Mouse (Mus musculus) kidney, adult 11 months (tissue): ENCODE data around the gene Ciao2b.

Source experiments
- DNase-seq: peaks from one replicate; pipeline ENCODE4 v3.0.0; 2022

The Ciao2b gene

DNA sequence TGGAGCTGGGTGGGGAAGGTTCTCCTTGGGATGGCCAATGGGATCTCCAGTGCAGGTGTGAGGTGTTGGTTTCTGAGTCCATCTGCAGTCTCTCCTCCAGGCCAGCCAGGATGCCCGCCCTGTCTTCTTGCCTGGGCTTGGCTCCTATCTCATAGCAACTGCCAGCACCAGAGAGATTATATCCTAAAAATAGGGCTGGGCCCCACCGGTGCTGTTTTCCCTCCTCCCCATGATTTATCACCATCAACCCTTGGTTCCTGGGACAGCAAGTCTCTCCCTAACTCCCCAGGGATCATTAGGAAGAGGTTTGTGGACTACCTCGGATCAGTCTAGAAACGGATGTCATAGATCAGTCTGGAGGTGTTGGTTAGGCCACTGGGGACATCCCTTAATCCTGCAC, 28.6 kb downstream of the Ciao2b start:
- no peak for DNase-seq

GRCm38 (mm10) chr8:104611613-104612012, 30.2 kb downstream of the Ciao2b start:
- no peak for DNase-seq

DNA sequence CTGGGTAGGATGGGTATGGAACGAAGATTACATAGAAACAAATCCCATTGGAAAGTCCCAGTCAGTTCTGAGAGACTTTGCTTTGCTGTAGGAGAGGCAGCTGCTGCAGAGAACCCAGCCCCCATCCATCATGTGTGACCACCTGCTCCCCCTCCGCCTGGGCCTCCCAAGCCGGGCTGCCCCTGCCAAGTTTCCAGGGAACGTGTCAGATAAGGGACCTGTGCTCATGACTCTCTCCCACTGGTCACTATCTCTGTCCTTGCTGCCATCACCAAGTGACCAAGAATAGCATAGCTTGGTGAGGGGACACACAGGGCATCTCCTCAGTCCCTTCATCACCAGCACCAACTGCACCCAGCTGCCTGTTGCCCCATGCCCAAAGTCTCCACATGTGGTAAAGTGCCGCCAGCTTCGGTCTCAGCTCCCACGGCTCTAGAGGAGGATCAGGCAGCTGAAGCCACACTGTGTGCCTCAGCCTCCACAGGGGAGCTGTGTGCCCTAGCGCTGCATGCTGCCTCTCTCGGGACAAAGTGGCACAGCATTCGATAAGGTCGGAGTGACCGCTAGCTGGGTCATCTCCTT, 31.5 kb downstream of the Ciao2b start:
- no peak for DNase-seq

DNA sequence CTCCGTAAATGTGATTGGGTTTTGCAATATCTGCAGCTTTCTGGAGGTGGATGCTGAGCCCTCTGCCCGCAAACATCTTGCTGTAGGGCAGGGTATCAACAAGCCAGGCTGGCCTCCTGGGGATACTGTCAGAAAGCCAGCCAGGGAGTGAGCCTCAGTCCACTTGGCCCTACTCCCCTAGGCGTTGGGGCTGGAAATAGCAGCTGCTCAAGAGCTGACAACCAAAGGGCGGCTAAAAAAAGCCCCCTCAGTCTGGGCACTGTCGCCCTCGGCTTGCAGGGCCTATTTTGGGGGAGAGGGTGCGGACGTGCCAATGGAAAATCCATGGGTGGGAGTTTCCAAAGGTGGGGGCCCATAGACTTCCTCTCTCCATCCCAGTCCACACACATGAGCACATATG, 32.5 kb downstream of the Ciao2b start:
- DNase-seq, result no peak

GRCm38 (mm10) chr8:104607944-104608343, 33.8 kb downstream of the Ciao2b start:
- DNase-seq, result no peak

DNA sequence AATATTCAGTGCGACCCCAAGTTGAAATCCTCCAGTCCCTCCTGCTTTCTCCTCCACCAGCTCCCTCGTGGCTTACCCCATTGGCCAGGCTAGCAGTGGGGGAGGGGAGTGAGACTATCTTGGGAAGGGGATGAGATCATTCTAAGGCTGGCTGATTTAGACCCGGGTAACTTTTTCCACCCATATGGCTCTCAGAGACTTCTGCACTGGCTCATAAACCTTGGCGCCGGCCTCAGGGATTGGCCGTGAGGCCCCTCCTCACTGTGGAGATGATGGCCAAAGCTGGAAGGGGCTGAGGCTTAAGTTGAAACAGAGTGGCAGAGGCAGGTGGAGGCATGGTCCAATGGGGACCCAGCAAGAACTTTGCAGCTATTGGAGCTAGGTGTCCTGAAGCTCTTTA, 35.4 kb downstream of the Ciao2b start:
- DNase-seq, result no peak

DNA sequence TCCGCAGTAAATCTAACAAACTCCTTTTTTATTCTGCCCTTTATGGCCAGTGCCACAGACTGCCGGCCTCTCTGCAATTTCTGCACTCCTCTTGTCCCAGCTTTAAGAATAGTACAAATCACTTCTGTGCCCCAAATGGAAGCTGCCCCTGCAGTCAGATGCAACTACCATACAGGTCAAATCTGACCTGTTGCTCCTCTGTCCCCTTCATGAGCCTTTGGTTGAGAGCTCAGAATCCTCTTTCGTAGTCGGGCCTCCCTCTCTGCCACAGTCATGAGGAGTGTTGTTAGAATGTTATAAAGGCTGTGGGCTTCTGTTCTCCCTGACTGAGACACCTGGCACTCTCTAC, 38.5 kb downstream of the Ciao2b start:
- no peak for DNase-seq

- DNase-seq, result peak; percentile 91
These were observed 39.1 kb downstream of the Ciao2b start for GRCm38 (mm10) chr8:104602468-104603244.

- peak; percentile 56 for DNase-seq
These were observed 39.8 kb downstream of the Ciao2b start for GRCm38 (mm10) chr8:104601941-104602371.

DNA sequence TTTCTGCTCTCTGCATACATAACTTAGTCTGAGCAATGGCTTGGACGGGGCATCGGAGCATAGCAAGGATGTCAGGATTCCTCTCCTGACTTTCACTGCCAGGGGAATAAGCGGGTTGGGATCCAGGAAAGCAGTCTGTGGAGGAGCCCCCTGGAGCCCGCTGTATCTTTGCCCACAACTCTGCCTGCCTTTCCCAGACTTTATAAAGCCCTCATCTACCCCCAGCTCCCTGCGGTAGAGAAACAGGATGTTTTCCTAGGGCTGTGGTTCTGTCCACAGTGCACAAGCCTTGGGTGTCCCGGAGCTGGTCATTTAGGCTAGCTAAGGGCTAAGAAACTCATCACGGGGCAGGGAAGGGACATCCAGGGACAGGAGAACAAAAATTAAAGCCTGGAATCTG, 40.4 kb downstream of the Ciao2b start:
- no peak for DNase-seq

DNA sequence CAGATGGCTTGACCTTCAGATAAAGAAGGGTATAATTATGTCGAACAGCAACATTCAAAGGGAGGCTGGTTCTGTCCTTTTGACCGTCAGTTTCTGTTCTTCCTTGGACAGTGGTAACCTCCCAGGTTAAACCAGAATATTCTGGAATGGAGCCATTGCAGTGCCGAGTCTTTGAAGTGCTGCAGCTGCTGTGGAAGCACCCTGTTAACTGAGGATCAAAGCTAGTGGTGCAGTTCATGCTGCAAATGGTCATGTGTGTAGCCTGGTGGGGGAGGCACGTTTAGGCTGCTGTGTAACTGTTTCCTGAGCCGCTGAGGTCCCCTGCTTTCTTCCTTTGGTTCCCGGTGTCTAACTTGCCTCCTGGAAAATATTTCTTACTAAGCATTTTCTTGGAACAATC, 43.3 kb downstream of the Ciao2b start:
- DNase-seq, result peak; percentile 88

DNA sequence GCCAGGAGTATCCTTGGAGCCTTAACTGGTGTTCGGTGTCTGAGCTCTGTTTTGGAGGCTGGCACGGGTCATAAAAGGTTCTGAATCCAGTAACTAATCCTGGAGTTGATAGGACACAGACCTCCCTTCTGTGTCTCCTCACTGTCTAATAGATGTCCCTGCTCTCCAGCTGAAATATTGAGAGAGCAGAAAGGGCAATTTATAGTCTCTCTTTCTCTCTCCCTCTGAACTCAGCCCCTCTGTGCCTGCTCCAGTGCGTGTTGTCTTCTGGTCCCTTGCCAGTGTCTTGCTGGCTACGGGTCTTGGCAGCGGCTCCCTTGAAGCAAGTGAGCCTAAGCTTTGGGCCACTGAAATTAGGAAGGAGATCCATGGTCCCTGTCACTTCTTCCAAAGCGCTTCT, 44.1 kb downstream of the Ciao2b start:
- DNase-seq, result no peak

DNA sequence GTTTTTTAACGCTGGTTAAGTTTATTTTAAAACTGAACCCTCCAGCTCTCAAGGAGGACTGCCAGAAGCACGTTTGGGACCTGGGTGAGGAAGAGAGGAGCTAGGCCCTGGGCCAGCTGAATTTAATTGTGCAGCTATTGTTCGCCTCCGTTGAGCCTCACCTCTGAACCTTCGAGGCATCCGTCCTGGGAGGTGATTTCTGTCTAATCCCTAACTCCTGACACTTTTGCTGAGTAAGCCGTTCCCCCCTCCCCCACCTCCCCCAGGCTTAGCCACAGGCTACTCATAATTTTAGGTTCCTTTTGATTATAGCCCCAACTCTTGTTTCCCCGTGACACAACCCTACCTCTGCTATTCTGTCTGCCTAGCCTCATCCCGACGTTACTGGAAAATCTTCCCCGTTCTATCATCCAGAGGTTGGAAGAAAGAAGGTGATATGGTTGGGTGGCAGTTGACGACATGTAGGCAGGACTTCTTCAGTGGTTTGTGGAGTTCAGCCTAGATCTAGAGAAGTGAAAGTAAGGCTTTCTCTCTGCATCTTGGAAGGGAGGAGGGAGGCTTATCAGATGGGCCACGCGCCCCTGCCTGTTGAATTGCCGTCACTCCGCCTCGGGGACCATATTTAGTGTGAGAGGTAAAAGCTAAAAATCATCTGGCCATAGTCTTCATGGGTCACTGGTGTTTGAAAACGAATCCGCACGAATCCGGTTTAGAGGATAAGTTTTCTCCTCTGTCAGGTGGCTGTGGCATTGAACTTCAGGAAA, 45.8 kb downstream of the Ciao2b start:
- no peak for DNase-seq

- no peak for DNase-seq
These were observed 47.0 kb downstream of the Ciao2b start for GRCm38 (mm10) chr8:104594611-104595362.

DNA sequence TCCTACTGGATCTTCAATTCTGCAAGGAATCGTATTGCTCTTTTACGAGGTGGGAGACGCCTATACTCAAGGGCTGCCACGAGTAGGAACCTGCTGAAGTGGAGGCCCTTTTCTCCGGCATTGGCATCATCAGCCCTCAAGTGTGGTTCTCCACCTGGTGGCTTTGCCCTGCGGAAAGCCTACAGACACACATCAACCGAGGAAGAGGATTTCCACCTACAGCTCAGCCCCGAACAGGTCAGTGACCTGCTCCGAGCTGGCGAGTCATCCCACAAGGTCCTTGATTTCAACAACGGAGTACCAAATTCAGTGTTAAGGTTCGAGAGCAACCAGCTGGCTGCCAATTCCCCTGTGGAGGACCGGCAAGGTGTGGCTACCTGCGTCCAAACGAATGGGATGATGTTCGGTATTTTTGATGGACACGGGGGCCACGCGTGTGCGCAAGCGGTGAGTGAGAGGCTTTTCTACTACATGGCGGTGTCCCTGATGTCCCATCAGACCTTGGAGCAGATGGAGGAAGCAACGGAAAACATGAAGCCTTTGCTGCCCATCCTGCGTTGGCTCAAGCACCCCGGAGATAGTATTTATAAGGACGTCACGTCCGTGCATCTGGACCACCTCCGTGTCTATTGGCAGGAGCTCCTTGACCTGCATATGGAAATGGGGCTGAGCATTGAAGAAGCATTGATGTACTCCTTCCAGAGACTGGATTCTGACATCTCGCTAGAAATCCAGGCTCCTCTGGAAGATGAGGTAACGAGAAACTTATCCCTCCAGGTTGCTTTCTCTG, 48.0 kb downstream of the Ciao2b start:
- no peak for DNase-seq

DNA sequence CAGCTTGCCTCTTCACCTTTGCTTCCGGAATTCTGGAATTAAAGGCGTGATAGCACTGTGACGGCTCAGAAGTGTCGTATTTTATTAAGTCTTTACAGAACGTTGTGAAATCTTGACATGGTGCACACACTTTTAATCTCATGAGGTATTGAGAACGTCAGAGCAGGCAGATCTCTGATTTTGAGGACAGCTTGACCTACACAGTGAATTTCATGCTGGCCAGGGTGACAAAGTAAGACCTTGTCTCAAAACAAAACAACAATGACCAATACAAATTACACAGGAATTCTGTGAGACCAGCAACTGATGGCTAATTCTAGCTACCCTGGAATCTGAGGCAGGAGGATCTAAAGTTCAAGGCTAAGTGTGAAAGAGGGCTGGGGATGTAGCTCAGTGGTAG, 49.2 kb downstream of the Ciao2b start:
- DNase-seq, result no peak

DNA sequence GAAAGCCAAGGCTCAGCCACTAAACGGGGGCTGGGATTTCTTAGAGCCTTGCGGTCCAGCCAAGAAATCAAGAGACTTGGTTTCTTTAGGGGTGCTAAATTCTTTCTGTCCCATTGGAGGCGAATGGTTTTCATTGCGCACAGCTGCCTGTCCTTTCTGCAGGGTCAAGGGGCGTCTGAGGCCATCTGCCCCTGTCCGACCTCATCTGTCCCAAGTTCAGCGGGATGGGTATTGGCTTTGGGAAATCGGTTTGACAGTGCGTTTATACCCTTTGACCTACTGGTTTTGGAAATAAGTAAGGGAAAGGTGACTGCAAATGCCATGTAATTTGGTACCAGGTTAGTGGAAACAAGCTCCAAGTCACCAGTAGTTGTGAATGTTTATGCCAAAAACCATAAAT, 49.9 kb downstream of the Ciao2b start:
- peak; percentile 62 for DNase-seq

GRCm38 (mm10) chr8:104591133-104591834, 50.5 kb downstream of the Ciao2b start, which contains the start of gene Pdp2:
Gene Pdp2, plus strand, starts transcription at chr8:104591451.
- peak; percentile 94 for DNase-seq

DNA sequence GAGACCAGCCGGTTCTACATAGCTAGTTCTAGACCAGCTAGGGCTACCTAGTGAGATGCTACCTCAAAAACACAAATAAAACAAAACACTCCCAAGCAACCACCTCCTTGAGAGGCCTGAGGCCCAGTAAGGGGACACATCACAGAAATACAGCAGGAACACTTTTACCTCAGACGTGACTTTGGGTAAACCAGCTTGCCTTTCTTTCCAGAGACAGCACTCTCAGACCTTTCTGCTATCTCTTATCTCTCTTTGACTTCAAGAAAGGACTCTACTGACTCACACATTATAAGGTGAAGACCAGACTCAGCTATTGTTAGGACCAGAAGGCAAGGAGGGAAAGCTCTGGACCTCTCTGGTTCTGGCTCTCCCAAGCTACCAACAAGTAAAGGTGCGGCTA, 51.5 kb downstream of the Ciao2b start:
- DNase-seq, result no peak
